Mouse (Mus musculus): ENCODE results near the gene Rasgef1b.

DNA sequence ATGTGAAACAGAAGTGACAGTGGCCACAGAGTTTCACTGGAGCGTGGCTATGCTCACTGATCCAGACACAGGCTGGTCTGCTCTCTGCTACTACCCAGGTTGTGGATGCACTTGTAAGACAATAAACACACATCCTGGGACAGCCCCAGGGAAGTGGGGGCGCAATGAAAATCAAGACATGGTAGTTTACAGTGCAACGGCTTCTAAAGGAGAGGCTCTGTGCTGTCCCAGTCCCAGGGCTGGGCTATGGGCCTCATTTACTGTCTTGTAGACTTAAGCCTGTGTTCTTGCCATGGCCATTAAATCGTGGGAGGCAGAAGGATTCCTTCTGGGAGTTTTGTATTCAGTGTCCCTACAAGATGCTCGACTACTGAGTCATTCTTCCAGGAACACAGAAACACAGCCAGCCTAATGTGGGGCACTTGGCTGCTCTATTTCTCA is 504.3 kb downstream of the Rasgef1b start:
- TF ChIP-seq MYC (IDR thresholded peaks at IDR 0.05; ENCODE audit: low read depth, low read length) (no peak), JUND (conservative IDR thresholded peaks at IDR 0.05; ENCODE audit: low read depth, low read length) (no peak), ELF1 (IDR thresholded peaks at IDR 0.05; ENCODE audit: low read depth, low read length) (no peak), POLR2A (IDR thresholded peaks at IDR 0.05; ENCODE audit: low read depth, low read length) (no peak), MAFK (IDR thresholded peaks at IDR 0.05; ENCODE audit: insufficient replicate concordance, low read length) (no peak), CTCF (conservative IDR thresholded peaks at IDR 0.05 in 1 of 2, IDR thresholded peaks at IDR 0.05 in 1 of 2; ENCODE audit: low read depth in 2 of 2, low read length in 2 of 2) (no peak), ZMIZ1 (IDR thresholded peaks at IDR 0.05; ENCODE audit: low read depth, low read length) (no peak), MAX (IDR thresholded peaks at IDR 0.05; ENCODE audit: low read length) (no peak), CHD2 (IDR thresholded peaks at IDR 0.05; ENCODE audit: low read length) (no peak), SMC3 (IDR thresholded peaks at IDR 0.05; ENCODE audit: low read depth, low read length) (no peak)
